Mouse (Mus musculus): ENCODE data around the gene Mei4.

Mei4 gene

GRCm38 (mm10) chr9:81863181-81863887 is at the start of gene Mei4:
Mei4 (plus strand) TSS chr9:81863670.
- DNase-seq (ENCODE audit: low spot score in 2 of 2), result peak; percentile 78 to 81

DNA sequence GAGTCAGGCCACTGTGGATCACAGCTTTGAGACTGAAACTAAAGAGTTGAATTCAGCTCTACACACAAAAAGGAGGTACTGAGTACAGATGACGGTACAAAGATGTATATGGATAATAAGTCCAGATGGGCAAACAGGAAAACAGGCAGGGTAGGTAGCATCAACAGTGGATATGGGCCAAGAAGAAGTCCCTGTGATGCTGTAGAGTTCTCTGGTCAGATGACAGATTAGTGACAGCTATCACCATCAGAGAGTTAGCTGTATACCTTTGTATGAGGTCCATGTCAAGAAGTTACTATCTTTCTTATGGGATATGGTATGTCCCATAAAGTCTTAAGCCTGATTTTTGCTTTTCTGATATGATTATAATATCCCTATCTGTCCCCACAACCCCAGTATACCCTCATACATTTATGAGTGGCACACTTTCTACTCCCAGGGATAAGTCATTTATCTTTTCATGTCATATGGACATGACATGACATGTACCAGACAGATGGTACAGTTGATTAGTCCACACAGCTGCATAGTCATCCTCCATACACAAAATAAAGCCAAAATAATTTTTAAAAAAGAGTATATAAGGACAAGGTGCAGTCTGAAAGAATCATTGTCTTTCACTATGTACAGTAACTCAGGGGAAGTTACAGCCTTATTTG is 43.6 kb upstream of the Mei4 start:
- DNase-seq (ENCODE audit: low spot score in 2 of 2), result no peak

DNA sequence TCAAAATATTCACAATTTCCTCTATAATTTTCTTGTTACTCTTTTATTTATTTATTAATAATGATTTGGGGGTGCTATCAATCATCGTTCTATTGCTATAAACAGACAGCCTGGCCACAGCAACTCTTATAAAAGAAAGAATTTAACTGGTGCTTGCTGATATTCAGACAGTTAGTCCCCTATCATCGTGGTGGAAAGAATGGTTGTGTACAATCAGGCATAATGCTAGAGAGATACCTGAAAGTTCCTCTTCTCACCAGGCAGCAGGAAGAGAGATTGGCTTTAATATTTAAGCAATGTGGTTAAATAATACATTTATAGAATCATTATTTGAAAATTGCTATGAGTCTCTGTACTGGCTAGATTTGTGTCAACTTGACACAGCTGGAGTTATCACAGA is 35.9 kb upstream of the Mei4 start:
- DNase-seq (ENCODE audit: low spot score in 2 of 2), result no peak

DNA sequence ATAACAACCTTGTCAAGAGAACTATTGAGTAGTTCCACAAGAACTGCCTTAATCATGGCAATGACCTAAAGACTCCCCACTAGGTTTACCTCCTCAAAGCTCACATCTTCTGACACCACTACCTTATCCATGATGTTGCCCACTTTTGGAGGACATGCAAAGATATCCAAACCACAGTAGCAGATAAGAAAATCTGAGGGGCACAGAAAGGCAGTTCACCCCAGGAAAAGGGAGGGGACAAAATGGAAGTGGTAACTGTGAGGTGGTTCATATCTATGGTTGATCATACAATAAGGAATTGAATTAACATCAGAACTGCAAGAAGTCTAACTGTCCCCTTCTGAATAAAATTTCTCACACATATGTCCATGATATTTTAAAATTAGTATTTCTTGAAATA is 29.4 kb upstream of the Mei4 start:
- DNase-seq (ENCODE audit: low spot score in 2 of 2), result no peak

DNA sequence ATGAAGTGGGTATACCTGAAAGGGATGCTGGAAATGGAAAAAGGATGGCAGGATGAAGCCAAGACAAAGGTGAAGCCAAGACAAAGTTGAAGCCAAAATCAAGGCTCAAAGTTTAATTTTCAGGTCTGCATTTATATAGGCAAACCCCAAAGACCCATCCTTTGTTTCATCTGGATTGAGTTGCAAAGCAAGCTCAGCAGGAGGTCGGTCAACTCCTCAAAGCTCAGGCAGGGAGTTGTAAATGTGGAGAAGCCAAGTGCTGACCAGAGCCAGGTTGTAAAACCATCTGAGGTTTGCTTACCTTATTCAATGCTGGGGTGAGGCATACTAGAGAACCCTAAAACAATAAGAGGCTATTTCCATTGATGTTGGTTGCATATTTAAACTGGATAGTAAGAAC is 4.6 kb upstream of the Mei4 start:
- DNase-seq (ENCODE audit: low spot score in 2 of 2), result no peak

- DNase-seq (ENCODE audit: low spot score in 2 of 2), result no peak
Measured at GRCm38 (mm10) chr9:81863888-81864234, 391 bp downstream of the Mei4 start.

GRCm38 (mm10) chr9:81866032-81866431 is 2.6 kb downstream of the Mei4 start:
- no peak for DNase-seq (ENCODE audit: low spot score in 2 of 2)

GRCm38 (mm10) chr9:81921456-81921855 is 58.0 kb downstream of the Mei4 start:
- DNase-seq (ENCODE audit: low spot score in 2 of 2), result no peak

- DNase-seq (ENCODE audit: low spot score in 2 of 2), result no peak
Measured at GRCm38 (mm10) chr9:81924744-81925143, 61.3 kb downstream of the Mei4 start.

DNA sequence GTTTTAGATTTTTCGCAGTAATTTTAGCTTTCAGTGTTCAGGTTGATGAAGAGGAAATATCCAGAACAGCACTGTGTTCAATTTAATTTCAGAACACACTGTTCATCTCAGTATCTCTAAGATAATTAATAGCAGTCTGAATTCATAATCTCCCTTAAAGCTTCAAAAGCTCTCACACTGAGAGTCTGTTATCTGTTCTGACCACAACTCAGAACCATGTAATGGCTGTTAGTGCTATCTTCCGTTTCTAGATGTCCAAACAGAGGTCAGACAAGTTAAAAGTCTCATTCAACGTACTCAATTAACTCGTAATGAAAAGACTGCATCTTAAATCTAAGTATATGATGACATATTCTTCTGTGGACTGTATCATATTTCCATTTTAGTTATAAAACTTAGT is 77.1 kb downstream of the Mei4 start:
- no peak for DNase-seq (ENCODE audit: low spot score in 2 of 2)

DNA sequence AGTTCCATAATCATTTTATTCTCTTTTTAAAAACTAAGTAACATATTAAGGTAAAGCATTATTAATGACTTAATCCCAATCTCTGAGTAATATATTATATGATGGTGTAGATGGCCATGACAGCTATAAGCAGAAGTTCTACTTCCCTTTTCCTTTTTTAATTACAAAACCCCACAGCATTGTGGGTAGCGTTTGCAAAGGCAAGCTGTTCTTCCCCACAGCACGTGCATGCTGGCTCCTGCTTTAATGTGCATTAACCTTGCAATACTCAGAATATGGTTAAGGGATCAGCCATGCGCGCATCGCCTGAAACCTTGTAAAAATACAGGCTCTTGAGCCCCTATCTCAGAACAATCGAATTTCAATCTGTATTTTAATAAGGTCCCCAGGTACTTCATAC is 82.2 kb downstream of the Mei4 start:
- no peak for DNase-seq (ENCODE audit: low spot score in 2 of 2)

DNA sequence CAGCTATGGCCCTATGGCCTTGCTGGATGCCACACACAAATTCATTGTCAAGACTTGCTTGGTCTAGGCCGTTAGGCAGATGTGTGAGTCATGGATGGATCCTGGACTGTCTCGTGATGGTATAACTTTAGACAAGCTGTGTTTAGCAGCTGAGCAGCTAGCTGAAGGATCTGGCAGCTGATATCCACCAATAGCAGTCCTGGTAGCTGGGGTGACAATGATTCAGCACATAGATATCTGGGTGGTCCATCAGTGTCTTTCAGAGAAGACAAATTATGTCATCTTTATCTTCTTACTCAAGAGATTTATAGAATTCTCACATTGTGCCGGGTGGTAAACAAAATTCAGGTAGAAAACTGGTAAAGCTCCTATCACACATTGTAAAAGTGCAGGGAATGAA is 93.4 kb downstream of the Mei4 start:
- DNase-seq (ENCODE audit: low spot score in 2 of 2), result no peak

DNA sequence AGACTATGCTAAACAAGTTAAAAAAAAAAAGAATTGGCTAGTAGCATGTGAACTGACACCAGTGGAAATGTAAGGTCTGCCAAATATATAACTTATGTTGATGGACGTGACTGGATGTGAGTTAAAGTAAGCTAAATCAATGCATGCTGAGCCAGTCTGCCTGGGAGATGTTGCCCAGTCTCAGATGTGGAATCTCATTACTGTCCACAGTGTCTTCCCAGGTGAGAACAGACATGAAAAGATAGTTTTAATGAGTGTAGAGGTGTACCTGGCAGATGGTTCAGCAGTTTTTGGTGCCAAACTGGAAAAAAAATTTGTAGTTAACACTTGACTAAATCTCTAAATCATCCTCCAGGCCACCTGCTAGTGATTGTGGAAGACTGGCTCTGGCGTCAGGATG is 94.4 kb downstream of the Mei4 start:
- DNase-seq (ENCODE audit: low spot score in 2 of 2), result no peak

GRCm38 (mm10) chr9:81966765-81967164 is 103.3 kb downstream of the Mei4 start:
- DNase-seq (ENCODE audit: low spot score in 2 of 2), result peak in 1 of 2 experiments; percentile 7

DNA sequence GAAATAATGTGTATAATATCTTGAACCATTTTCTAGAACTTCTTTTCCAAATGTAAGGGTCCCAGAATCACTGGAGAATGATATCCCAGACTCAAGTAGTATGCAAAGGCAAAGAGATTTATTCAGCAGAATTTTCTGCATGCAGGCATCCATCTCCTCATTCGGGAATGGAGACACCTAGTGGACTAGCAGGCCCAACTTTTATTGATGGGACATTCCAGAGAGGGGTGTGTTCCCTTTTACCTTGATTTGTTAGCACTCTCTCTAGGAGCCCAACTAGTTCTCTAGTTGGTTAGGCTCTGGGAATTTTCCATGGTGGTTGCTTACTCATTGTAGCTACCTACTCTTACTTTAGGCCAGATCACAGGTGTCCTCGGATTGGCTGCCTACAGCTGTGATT is 105.5 kb downstream of the Mei4 start:
- DNase-seq (ENCODE audit: low spot score in 2 of 2), result no peak

DNA sequence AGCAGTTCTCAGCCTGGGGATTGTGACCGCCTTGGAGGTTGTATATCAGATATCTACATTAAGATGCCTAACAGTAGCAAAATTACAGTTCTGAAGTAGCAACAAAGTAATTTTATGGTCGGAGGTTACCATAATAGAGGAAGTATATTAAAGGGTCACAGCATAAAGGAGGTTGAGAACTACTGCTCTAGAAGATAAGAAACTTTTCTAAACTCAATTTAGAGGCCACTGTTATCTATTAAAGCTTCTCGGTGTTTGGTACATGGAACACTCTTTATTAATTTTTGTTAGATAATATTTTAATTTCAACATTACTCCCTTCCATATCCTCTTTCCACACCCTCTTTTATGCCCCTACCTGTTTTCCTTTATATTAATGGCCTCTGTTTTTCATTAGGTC is 119.0 kb downstream of the Mei4 start:
- DNase-seq (ENCODE audit: low spot score in 2 of 2), result no peak

- no peak for DNase-seq (ENCODE audit: low spot score in 2 of 2)
Measured at GRCm38 (mm10) chr9:82012991-82013390, 149.5 kb downstream of the Mei4 start.

GRCm38 (mm10) chr9:82042515-82043056 is 179.1 kb downstream of the Mei4 start:
- DNase-seq (ENCODE audit: low spot score in 2 of 2), result no peak

DNA sequence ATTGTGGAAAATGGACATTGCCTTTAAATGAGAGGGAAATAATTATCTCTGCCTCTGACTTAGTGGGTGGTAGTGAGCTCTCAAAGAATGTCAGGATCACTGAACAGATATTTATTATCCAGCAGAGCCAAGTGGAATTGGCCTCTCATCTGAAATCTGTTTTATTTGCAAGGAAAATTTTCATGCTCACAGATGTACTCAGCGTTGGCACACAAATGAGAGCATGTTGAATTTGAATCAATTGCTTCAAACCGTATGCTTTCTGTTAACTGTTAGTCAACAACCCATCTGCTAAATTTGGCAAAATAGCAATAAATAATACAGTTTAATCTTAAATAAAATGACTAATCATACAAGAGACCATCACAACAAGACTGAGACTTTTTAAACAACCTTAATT is 181.0 kb downstream of the Mei4 start:
- DNase-seq (ENCODE audit: low spot score in 2 of 2), result no peak

DNA sequence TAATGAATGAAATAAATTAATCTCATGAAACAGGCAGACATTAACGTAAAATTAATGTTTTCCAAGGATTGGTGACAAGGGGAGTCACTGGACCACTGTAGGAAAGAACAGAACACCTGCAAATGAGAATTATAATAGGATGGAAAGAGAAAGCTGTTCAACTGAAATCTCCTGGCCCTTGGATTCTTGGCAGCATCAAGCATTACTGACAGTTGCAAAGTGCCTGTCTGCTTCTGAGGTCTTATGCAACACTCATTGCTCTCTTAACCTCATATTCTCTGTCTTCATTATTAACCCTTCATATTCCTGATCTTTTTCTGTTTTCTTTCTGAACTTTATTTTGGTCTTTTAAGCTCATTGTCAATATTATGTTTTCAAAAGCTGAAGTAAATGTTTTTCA is 210.4 kb downstream of the Mei4 start:
- no peak for DNase-seq (ENCODE audit: low spot score in 2 of 2)

DNA sequence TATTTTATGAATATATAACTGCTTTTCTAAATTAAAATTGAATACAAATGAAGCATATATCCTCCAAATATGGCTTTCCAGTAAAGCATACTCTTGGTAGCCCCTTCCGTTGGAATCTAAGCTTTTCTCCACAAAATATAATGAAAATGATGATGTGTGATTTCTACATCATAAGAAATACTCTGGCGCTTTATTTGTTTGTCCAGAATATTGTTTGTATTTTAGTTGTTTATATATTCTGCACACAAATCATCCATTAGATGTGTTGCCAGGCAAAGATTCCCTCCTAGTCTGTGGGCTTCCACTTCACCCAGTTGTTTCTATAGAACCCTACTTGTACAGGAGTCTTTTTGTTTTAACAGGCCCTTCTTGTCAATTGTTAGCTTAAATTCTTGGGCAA is 211.8 kb downstream of the Mei4 start:
- DNase-seq (ENCODE audit: low spot score in 2 of 2), result no peak

DNA sequence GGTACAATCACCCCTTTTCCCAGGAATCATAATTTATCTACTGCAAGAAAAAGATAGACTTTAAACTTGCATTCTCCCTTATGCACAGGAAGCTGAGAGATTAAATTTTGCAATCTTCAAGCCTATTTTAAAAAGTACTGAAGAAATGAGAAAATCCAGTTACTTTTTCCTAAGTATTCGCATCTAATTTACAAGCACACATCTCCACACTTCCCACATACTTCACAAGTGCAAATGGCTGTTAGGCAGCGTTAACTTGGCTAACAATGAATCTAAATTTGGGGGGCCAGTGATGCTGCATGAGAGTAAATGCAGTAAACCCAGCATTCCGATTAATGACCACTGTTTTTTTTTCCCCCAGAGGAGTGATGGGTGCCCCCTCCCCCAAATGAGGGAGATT is 232.9 kb downstream of the Mei4 start:
- peak in 1 of 2 experiments; percentile 6 for DNase-seq (ENCODE audit: low spot score in 2 of 2)

- no peak for DNase-seq (ENCODE audit: low spot score in 2 of 2)
Measured at GRCm38 (mm10) chr9:82114865-82115264, 251.4 kb downstream of the Mei4 start.

Data from right cerebral cortex, postnatal 36 days (tissue).